Mouse (Mus musculus): Measurements from ENCODE around the gene Sh3pxd2a.

Gene Sh3pxd2a

GRCm38 (mm10) chr19:47279788-47280532 lies 184.2 kb downstream of the Sh3pxd2a start:
- no peak for DNase-seq (ENCODE audit: low read depth, low spot score)

- DNase-seq (ENCODE audit: low read depth, low spot score): no peak
Measured at GRCm38 (mm10) chr19:47279372-47279771, 184.8 kb downstream of the Sh3pxd2a start.

GRCm38 (mm10) chr19:47276730-47277129 lies 187.5 kb downstream of the Sh3pxd2a start:
- DNase-seq (ENCODE audit: low read depth, low spot score): no peak

GRCm38 (mm10) chr19:47270520-47270919 lies 193.7 kb downstream of the Sh3pxd2a start:
- DNase-seq (ENCODE audit: low read depth, low spot score): no peak

- DNase-seq (ENCODE audit: low read depth, low spot score): no peak
Measured at GRCm38 (mm10) chr19:47269729-47270128, 194.5 kb downstream of the Sh3pxd2a start.

- DNase-seq (ENCODE audit: low read depth, low spot score): no peak
Measured at GRCm38 (mm10) chr19:47267066-47267465, 197.1 kb downstream of the Sh3pxd2a start.

GRCm38 (mm10) chr19:47266070-47266801 lies 198.0 kb downstream of the Sh3pxd2a start:
- no peak for DNase-seq (ENCODE audit: low read depth, low spot score)

GRCm38 (mm10) chr19:47264322-47265092 lies 199.7 kb downstream of the Sh3pxd2a start:
- peak; percentile 59 for DNase-seq (ENCODE audit: low read depth, low spot score)

- no peak for DNase-seq (ENCODE audit: low read depth, low spot score)
Measured at GRCm38 (mm10) chr19:47263621-47264020, 200.6 kb downstream of the Sh3pxd2a start.

GRCm38 (mm10) chr19:47261196-47261595 lies 203.0 kb downstream of the Sh3pxd2a start:
- DNase-seq (ENCODE audit: low read depth, low spot score): no peak

GRCm38 (mm10) chr19:47259581-47259980 lies 204.6 kb downstream of the Sh3pxd2a start:
- no peak for DNase-seq (ENCODE audit: low read depth, low spot score)

- DNase-seq (ENCODE audit: low read depth, low spot score): no peak
Measured at GRCm38 (mm10) chr19:47255919-47256318, 208.3 kb downstream of the Sh3pxd2a start.

- no peak for DNase-seq (ENCODE audit: low read depth, low spot score)
Measured at GRCm38 (mm10) chr19:47255036-47255435, 209.2 kb downstream of the Sh3pxd2a start.

GRCm38 (mm10) chr19:47253053-47253628 lies 211.1 kb downstream of the Sh3pxd2a start:
- no peak for DNase-seq (ENCODE audit: low read depth, low spot score)

- DNase-seq (ENCODE audit: low read depth, low spot score): no peak
Measured at GRCm38 (mm10) chr19:47250931-47251330, 213.3 kb downstream of the Sh3pxd2a start.

- no peak for DNase-seq (ENCODE audit: low read depth, low spot score)
Measured at GRCm38 (mm10) chr19:47248906-47249568, 215.2 kb downstream of the Sh3pxd2a start.

GRCm38 (mm10) chr19:47248296-47248695 lies 215.9 kb downstream of the Sh3pxd2a start:
- DNase-seq (ENCODE audit: low read depth, low spot score): no peak

GRCm38 (mm10) chr19:47247791-47248190 lies 216.4 kb downstream of the Sh3pxd2a start:
- no peak for DNase-seq (ENCODE audit: low read depth, low spot score)

- no peak for DNase-seq (ENCODE audit: low read depth, low spot score)
Measured at GRCm38 (mm10) chr19:47245512-47245911, 218.7 kb downstream of the Sh3pxd2a start.

- DNase-seq (ENCODE audit: low read depth, low spot score): no peak
Measured at GRCm38 (mm10) chr19:47242227-47242626, 222.0 kb downstream of the Sh3pxd2a start.

- no peak for DNase-seq (ENCODE audit: low read depth, low spot score)
Measured at GRCm38 (mm10) chr19:47240957-47241356, 223.2 kb downstream of the Sh3pxd2a start.
